Mouse (Mus musculus) left cerebral cortex, postnatal 36 days (tissue): ENCODE measurements around the gene Inka2. TPM values are rescaled to one million over a fixed set of nuclear protein-coding genes. Genes with fewer than 3 reads are reported as not detected.

Source experiments
- DNase-seq, 2 experiments: peaks; one replicate each; pipeline ENCODE4 v3.0.0; 2021 to 2022; ENCODE audit warnings: low spot score in 2 of 2, mixed read lengths in 1 of 2
- intact Hi-C: fragments of 180-260 bp; cut with DNase I; formaldehyde crosslinking; loops from one replicate; pipeline ENCODE4 v1.15.1; 2025
- total RNA-seq, 2 experiments: library from RNA; stranded (reverse); gene quantifications; 2 replicates each; pipeline ENCODE4 v1.2.3; 2021

The Inka2 gene
- total RNA-seq, 2 experiments from 2014 or later: 95.7 to 106 TPM

- intact Hi-C loops: loop anchor here (5.0 kb wide), 1 partner anchor 42 kb away; the partner anchor contains the start of gene Rap1a
These were observed 55.7 kb downstream of the Inka2 start for GRCm38 (mm10) chr3:105760063-105760462.

GRCm38 (mm10) chr3:105763132-105763851 lies 58.9 kb downstream of the Inka2 start:
- DNase-seq: no peak
- intact Hi-C loops: loop anchor here (5.0 kb wide), 1 partner anchor 39 kb away; the partner anchor contains the start of gene Rap1a

More at GRCm38 (mm10) chr3:105760063-105760462, 55.7 kb downstream of the Inka2 start:
- no peak for DNase-seq

DNA sequence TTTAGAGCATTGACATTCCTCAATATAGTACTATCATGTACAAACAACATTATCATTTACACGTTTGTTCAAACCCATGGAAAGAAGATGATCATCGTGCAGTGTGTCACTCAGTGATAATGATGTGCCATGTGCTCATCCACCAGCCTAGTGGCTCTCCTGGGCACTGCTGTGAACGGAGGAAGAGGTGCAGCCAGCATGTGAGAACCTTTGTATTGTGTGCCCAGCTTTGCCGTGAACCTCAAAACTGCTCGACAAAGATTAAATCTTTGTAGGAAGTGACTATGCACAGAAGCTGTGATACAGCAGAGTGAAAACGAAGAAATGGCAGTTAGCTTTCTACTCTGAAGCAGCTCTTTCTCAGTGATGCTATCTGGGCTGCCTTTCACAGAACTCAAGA lies 64.1 kb downstream of the Inka2 start:
- intact Hi-C loops: no loop called here
- no peak for DNase-seq

DNA sequence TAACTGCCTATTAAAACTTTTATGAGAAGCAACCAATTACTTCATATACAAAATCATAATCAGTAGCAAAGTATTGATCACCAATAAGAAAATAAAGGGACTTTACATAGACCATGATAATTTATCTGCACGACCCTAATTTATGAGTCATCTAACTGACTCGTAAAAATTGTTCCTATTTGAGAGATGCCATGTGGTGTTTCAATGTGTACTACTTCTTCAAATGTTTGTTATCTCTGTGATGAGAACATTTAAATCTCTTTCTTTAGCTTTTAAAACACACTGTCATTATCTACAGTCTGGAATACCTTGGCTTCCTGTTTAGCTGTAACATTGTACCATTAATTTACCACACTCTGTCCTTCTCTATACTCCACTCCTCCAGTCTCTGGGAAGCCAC lies 65.0 kb downstream of the Inka2 start:
- DNase-seq: no peak
- intact Hi-C loops: no loop called here

Other genes starting within 250 kb of the Inka2 start
- gene Ddx20, start 17.0 kb upstream of the Inka2 start, total RNA-seq: 10 to 100 TPM; 11.1 to 11.3 TPM
- gene Rap1a, start 96.7 kb downstream of the Inka2 start, total RNA-seq: 10 to 100 TPM; 57.7 to 72.0 TPM
- gene Adora3, start 166.3 kb downstream of the Inka2 start, total RNA-seq: 1 to 10 TPM in 1 of 2 experiments, under 1 TPM in 1; 0.81 to 1.3 TPM
- gene Tmigd3, start 166.3 kb downstream of the Inka2 start, total RNA-seq: not detected
- gene I830077J02Rik, start 228.1 kb downstream of the Inka2 start, total RNA-seq: 1 to 10 TPM; 1.4 to 1.8 TPM